Mouse (Mus musculus) CH12.LX (cell line): ENCODE results near the gene Hnrnpa3. TPM values are rescaled to one million over a fixed set of nuclear protein-coding genes. Genes with fewer than 3 reads are reported as not detected.
"Not testable (repeated sequence)": the region's sequence is repeated elsewhere in the genome, so short reads cannot be mapped to it uniquely, and the experiment has no call there.

Experiments
- DNase-seq: peaks from one replicate; pipeline ENCODE4 v3.0.0-alpha.2; 2013; ENCODE audit errors: extremely low read depth
- H3K27ac ChIP-seq: 2 replicates; pipeline ENCODE4 v1.5.1; 2012; ENCODE audit warnings: low read depth, mild to moderate bottlenecking, control low read depth, moderate library complexity; ENCODE audit not compliant: insufficient read depth
- H3K27me3 ChIP-seq: replicated peaks from 2 replicates; pipeline ENCODE3; 2012; ENCODE audit warnings: inconsistent platforms
- H3K36me3 ChIP-seq, 2 experiments: replicated peaks in 1 of 2; 2 replicates each; pipeline versions ENCODE3 to v1.6.1; 2012; ENCODE audit warnings: inconsistent platforms in 1 of 2, low read length in 1 of 2, mild to moderate bottlenecking in 1 of 2, mixed read lengths in 1 of 2, moderate library complexity in 1 of 2; ENCODE audit not compliant: control insufficient read depth in 1 of 2, insufficient read depth in 1 of 2
- H3K4me1 ChIP-seq, 2 experiments: 2 replicates each; pipeline ENCODE4 v1.6.1; 2012; ENCODE audit warnings: inconsistent platforms in 1 of 2, moderate library complexity in 1 of 2; ENCODE audit not compliant: insufficient read depth in 2 of 2, control insufficient read depth in 1 of 2
- H3K4me2 ChIP-seq: 2 replicates; pipeline ENCODE4 v1.6.1; 2012; ENCODE audit warnings: low read depth, mild to moderate bottlenecking, control low read depth; ENCODE audit not compliant: poor library complexity, insufficient read depth, severe bottlenecking
- H3K4me3 ChIP-seq, 3 experiments: fragments of 150-350 bp in 1 of 3; sonication (generic) in 1 of 3; replicated peaks in 1 of 3; 2 replicates each; pipeline versions ENCODE3 to v1.5.1; 2011 to 2012; ENCODE audit warnings: low read depth in 2 of 3, low read length in 2 of 3, mild to moderate bottlenecking in 2 of 3, moderate library complexity in 2 of 3, control low read depth in 1 of 3, improper control_type of control experiment in 1 of 3, inconsistent platforms in 1 of 3, mixed read lengths in 1 of 3; ENCODE audit not compliant: poor library complexity in 1 of 3
- H3K79me2 ChIP-seq: replicated peaks from 2 replicates; pipeline ENCODE4 v1.6.1; 2012; ENCODE audit warnings: mild to moderate bottlenecking, moderate library complexity; ENCODE audit not compliant: control insufficient read depth, poor library complexity, insufficient read depth, severe bottlenecking; ENCODE audit errors: extremely low read depth
- H3K9ac ChIP-seq: 2 replicates; pipeline ENCODE4 v1.6.1; 2012; ENCODE audit warnings: low read depth, mild to moderate bottlenecking, control low read depth, moderate library complexity; ENCODE audit not compliant: insufficient read depth
- H3K9me3 ChIP-seq: replicated peaks from 2 replicates; pipeline ENCODE3; 2012; ENCODE audit warnings: low read length, inconsistent platforms, mixed read lengths
- BHLHE40 ChIP-seq: IDR thresholded peaks from 2 replicates; pipeline ENCODE4 v1.6.1; 2011; ENCODE audit warnings: mild to moderate bottlenecking, low read depth, low read length, improper control_type of control experiment
- CHD1 ChIP-seq: IDR thresholded peaks from 2 replicates; pipeline ENCODE4 v1.6.1; 2012; ENCODE audit warnings: low read depth, low read length, improper control_type of control experiment, inconsistent platforms
- CHD2 ChIP-seq: IDR thresholded peaks from 2 replicates; pipeline ENCODE4 v1.6.1; 2011; ENCODE audit warnings: low read length, improper control_type of control experiment
- E2F4 ChIP-seq: IDR thresholded peaks from 2 replicates; pipeline ENCODE4 v1.6.1; 2011; ENCODE audit warnings: low read depth, low read length, improper control_type of control experiment; ENCODE audit not compliant: insufficient replicate concordance
- ELF1 ChIP-seq: IDR thresholded peaks from 2 replicates; pipeline ENCODE4 v1.6.1; 2014; ENCODE audit warnings: low read depth, mild to moderate bottlenecking, inconsistent platforms, low read length, improper control_type of control experiment
- ETS1 ChIP-seq: conservative IDR thresholded peaks from 2 replicates; pipeline ENCODE4 v1.6.1; 2012; ENCODE audit warnings: low read depth, mild to moderate bottlenecking, inconsistent platforms, low read length, improper control_type of control experiment, moderate library complexity
- GABPA ChIP-seq: IDR thresholded peaks from 2 replicates; pipeline ENCODE4 v1.6.1; 2012; ENCODE audit warnings: low read depth, low read length, improper control_type of control experiment, inconsistent platforms; ENCODE audit not compliant: insufficient replicate concordance
- MAFK ChIP-seq: IDR thresholded peaks from 2 replicates; pipeline ENCODE4 v1.6.1; 2011; ENCODE audit warnings: low read length, improper control_type of control experiment; ENCODE audit not compliant: insufficient replicate concordance
- MAZ ChIP-seq: IDR thresholded peaks from 2 replicates; pipeline ENCODE4 v1.6.1; 2012; ENCODE audit warnings: low read depth, mild to moderate bottlenecking, inconsistent platforms, low read length, improper control_type of control experiment, moderate library complexity
- NELFE ChIP-seq: IDR thresholded peaks from 2 replicates; pipeline ENCODE4 v1.6.1; 2011; ENCODE audit warnings: low read depth, low read length, improper control_type of control experiment
- NRF1 ChIP-seq: IDR thresholded peaks from 2 replicates; pipeline ENCODE4 v1.6.1; 2014; ENCODE audit warnings: low read depth, mild to moderate bottlenecking, inconsistent platforms, low read length, improper control_type of control experiment, moderate library complexity
- SIN3A ChIP-seq: IDR thresholded peaks from 2 replicates; pipeline ENCODE4 v1.6.1; 2012; ENCODE audit warnings: low read length, improper control_type of control experiment, inconsistent platforms
- SMC3 ChIP-seq: IDR thresholded peaks from 2 replicates; pipeline ENCODE4 v1.6.1; 2011; ENCODE audit warnings: low read depth, low read length, improper control_type of control experiment
- USF2 ChIP-seq: conservative IDR thresholded peaks from 2 replicates; pipeline ENCODE4 v1.6.1; 2011; ENCODE audit warnings: low read depth, low read length, improper control_type of control experiment
- ZMIZ1 ChIP-seq: IDR thresholded peaks from 2 replicates; pipeline ENCODE4 v1.6.1; 2012; ENCODE audit warnings: low read depth, mild to moderate bottlenecking, inconsistent platforms, low read length, improper control_type of control experiment
- ZNF384 ChIP-seq: IDR thresholded peaks from 2 replicates; pipeline ENCODE4 v1.6.1; 2012; ENCODE audit warnings: low read depth, low read length, improper control_type of control experiment, inconsistent platforms
- dilution Hi-C: fragments of 300-500 bp; cut with MboI; formaldehyde crosslinking; loops from 2 replicates; pipeline ENCODE4 v1.14.3; 2020; ENCODE audit warnings: low sequenced_read_pairs; ENCODE audit not compliant: extremely low pct_unique_long_range_greater_than_20kb, extremely low pct_ligation_motif_present
- in situ Hi-C: fragments of 300-500 bp; cut with MboI; formaldehyde crosslinking; loops from 3 replicates; pipeline ENCODE4 v1.14.3; 2019; ENCODE audit warnings: low sequenced_read_pairs, low pct_ligation_motif_present, low pct_unique_long_range_greater_than_20kb, mixed read lengths
- polyA plus RNA-seq: library from polyadenylated mRNA; unstranded; fragments of >175 nt; gene quantifications from 2 replicates; pipeline ENCODE4 v1.2.1, GENCODE M21; 2012; ENCODE audit warnings: low read depth; ENCODE audit not compliant: insufficient read length
- total RNA-seq, 2 experiments: library from RNA; depleted of rRNA; stranded (reverse); fragments of 300-350 nt in 1 of 2; fragments of >200 nt in 1 of 2; gene quantifications; 2 replicates each; pipeline ENCODE4 v1.2.3; 2012 to 2014

Hnrnpa3 gene
- total and polyA plus RNA-seq, 3 experiments = 83.1 to 373 (median 229) TPM

- Histone ChIP-seq H3K4me3 (no peak overlapping the region), H3K4me1 (peaks cover 20 to 93% of the 10 kb centered on the region in 2 experiments), H3K9me3 (no peaks in the 10 kb centered on the region), H3K4me2 (no peak overlapping the region), H3K27ac (no peak overlapping the region), H3K27me3 (no peaks in the 10 kb centered on the region), H3K9ac (no peak overlapping the region), H3K36me3 (peaks cover 8 to 68% of the 10 kb centered on the region in 2 experiments), H3K79me2 (peaks cover 78% of the 10 kb centered on the region)
- in situ Hi-C loops = no loop called here
- no peak for DNase-seq
- no peak for TF ChIP-seq BHLHE40
- TF ChIP-seq ZNF384 = no peak
- TF ChIP-seq NRF1 = no peak
- no peak for TF ChIP-seq SMC3
- TF ChIP-seq MAFK = no peak
- TF ChIP-seq ELF1 = no peak
- TF ChIP-seq ZMIZ1 = no peak
- TF ChIP-seq E2F4 = no peak
- TF ChIP-seq MAZ = no peak
- dilution Hi-C loops = no loop called here
These were observed 32.3 kb downstream of the Hnrnpa3 start for GRCm38 (mm10) chr2:75691316-75691715.

GRCm38 (mm10) chr2:75692369-75692768, 33.3 kb downstream of the Hnrnpa3 start:
- no peak overlapping the region for H3K9ac ChIP-seq
- no peak for TF ChIP-seq CHD1
- no peak for TF ChIP-seq BHLHE40
- no peak for TF ChIP-seq ELF1
- TF ChIP-seq USF2 = no peak
- no peak for TF ChIP-seq SIN3A
- TF ChIP-seq SMC3 = no peak
- no peak for TF ChIP-seq GABPA
- TF ChIP-seq ETS1 = no peak
- TF ChIP-seq NELFE = no peak
- TF ChIP-seq CHD2 = no peak
- TF ChIP-seq, all 38 proteins: peak for 0
- Histone ChIP-seq H3K4me1 (peaks cover 15 to 93% of the 10 kb centered on the region in 2 experiments), H3K4me3 (no peak overlapping the region), H3K79me2 (peaks cover 80% of the 10 kb centered on the region), H3K9me3 (no peaks in the 10 kb centered on the region), H3K27ac (no peak overlapping the region), H3K27me3 (no peaks in the 10 kb centered on the region), H3K36me3 (peaks cover 9 to 71% of the 10 kb centered on the region in 2 experiments), H3K4me2 (no peak overlapping the region)
- in situ Hi-C loops = no loop called here
- DNase-seq = no peak
- dilution Hi-C loops = no loop called here

GRCm38 (mm10) chr2:75694926-75695325, 35.9 kb downstream of the Hnrnpa3 start:
- peaks cover 11 to 93% of the 10 kb centered on the region in 2 experiments for H3K4me1 ChIP-seq
- in situ Hi-C loops, H3K27me3 ChIP-seq: not testable (repeated sequence)

More at GRCm38 (mm10) chr2:75694926-75695325, 35.9 kb downstream of the Hnrnpa3 start:
- H3K4me2 ChIP-seq, DNase-seq, H3K9me3 ChIP-seq, H3K27ac ChIP-seq, dilution Hi-C loops, H3K9ac ChIP-seq, H3K4me3 ChIP-seq: not testable (repeated sequence)
- Histone ChIP-seq H3K79me2 (peaks cover 88% of the 10 kb centered on the region), H3K36me3 (peaks cover 11 to 77% of the 10 kb centered on the region in 2 experiments)
